Mouse (Mus musculus) neutrophil, adult 5-6 weeks (primary cell): ENCODE data around the gene Tm4sf19. TPM values are rescaled to one million over a fixed set of nuclear protein-coding genes. Genes with fewer than 3 reads are reported as not detected.

Experiments used
- total RNA-seq: library from RNA; stranded (forward); fragments of 200-1000 nt; gene quantifications from 2 replicates; pipeline ENCODE4 v1.2.3, GENCODE M21; 2017

Gene Tm4sf19
- total RNA-seq, 1 experiment from 2014 or later = not detected

Other genes with a start within 250 kb of the Tm4sf19 start
- gene Nrros, start 234.9 kb upstream of the Tm4sf19 start, total RNA-seq = 142 and 149 TPM in 2 replicates
- 1.6 TPM in 1 of 2 replicates, not detected in the other for gene Bex6, start 220.7 kb upstream of the Tm4sf19 start, total RNA-seq
- 13.9 and 15.0 TPM in 2 replicates for gene Fbxo45, start 153.3 kb upstream of the Tm4sf19 start, total RNA-seq
- gene Wdr53, start 153.3 kb upstream of the Tm4sf19 start, total RNA-seq = 18.7 and 19.7 TPM in 2 replicates
- not detected in 2 replicates for gene Smco1, start 129.0 kb upstream of the Tm4sf19 start, total RNA-seq
- 18.4 and 22.1 TPM in 2 replicates for gene Rnf168, start 123.0 kb upstream of the Tm4sf19 start, total RNA-seq
- gene Ubxn7, start 68.2 kb upstream of the Tm4sf19 start, total RNA-seq = 64.1 and 68.0 TPM in 2 replicates
- 44.0 and 46.0 TPM in 2 replicates for gene Tctex1d2, start 19.2 kb downstream of the Tm4sf19 start, total RNA-seq
- gene Pcyt1a, start 30.4 kb downstream of the Tm4sf19 start, total RNA-seq = 65.5 and 66.3 TPM in 2 replicates
- 0.37 TPM in 1 of 2 replicates, not detected in the other for gene Slc51a, start 87.4 kb downstream of the Tm4sf19 start, total RNA-seq
- not detected in 2 replicates for gene Zdhhc19, start 95.8 kb downstream of the Tm4sf19 start, total RNA-seq
- gene Tfrc, start 208.4 kb downstream of the Tm4sf19 start, total RNA-seq = 60.2 and 66.8 TPM in 2 replicates
- 26.4 and 29.8 TPM in 2 replicates for gene Tnk2, start 243.4 kb downstream of the Tm4sf19 start, total RNA-seq